ENCODE assay signal across 13 mouse cellular contexts in the genomic region with DNA sequence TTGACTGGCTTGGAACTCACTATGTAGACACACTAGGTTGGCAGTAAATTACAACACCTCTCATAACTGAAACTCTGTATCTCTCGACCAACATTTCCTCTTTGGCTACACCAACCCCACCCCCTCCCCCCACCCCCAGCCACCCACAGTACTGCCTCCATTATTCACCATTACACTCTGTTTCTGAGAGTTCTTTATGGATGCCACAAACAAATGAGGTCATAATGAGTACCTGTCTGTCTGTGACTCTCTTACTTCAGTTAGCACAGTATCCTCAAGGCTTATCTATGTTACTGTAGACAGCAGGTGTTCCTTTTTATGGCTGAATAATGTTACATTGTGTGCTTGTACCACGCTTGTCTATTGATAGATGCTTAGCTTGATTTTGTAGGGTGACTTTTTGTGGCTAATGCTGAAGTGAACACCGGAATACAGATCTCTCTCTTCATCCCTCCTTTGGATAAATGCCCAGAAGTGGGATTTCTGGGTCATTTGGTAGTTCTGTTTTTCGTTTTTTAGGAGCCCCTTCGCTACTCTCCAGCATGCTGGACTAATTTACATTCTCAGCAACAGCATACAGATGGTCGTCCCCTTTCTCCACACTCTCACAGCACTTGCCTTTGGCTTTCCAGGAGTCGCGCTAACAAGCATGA.
A peak's percentile ranks its signal among the peaks of the same experiment; 100 is the strongest.
DNase-seq lines count a peak whose midpoint lies in the region; ATAC-seq lines count a peak whose summit lies in the region.
"Had no signal": no experiment of that assay in that cellular context is flagged by ENCODE, and none has a peak within 500 bp of the region (broad histone marks: within the 10 kb centered on the region; RNA-seq: fewer than 3 reads in every experiment).

No protein-coding gene starts in this region.

- no peaks in the 10 kb centered on the region for H3K27me3 ChIP-seq in neural tube, embryonic 11.5 days (ENCODE audit: control insufficient read depth, insufficient read depth, low read length)
- no peaks in the 10 kb centered on the region for H3K27me3 ChIP-seq in hindbrain, embryonic 16.5 days (replicated peaks; ENCODE audit: control insufficient read depth, insufficient read depth, low read length)
- H3K27me3 ChIP-seq: liver, embryonic 13.5 days had no signal

- H3K4me1 ChIP-seq in neural tube, embryonic 11.5 days (ENCODE audit: control insufficient read depth, insufficient read depth, low read length): no peaks in the 10 kb centered on the region
- H3K4me1 ChIP-seq in hindbrain, embryonic 16.5 days (ENCODE audit: control insufficient read depth, insufficient read depth, low read depth, low read length): peaks cover 3% of the 10 kb centered on the region; the same call in 1 of the 2 replicates
- H3K4me1 ChIP-seq: liver, embryonic 13.5 days had no signal

- no peak overlapping the region for H3K4me2 ChIP-seq in neural tube, embryonic 11.5 days (ENCODE audit: low read depth)
- H3K4me2 ChIP-seq in hindbrain, embryonic 16.5 days (ENCODE audit: low read length): peak overlapping the region; percentile 27; the same call in 1 of the 2 replicates
- H3K4me2 ChIP-seq: liver, embryonic 13.5 days had no signal

- no peak overlapping the region for H3K9ac ChIP-seq in neural tube, embryonic 11.5 days (ENCODE audit: low read length)
- no peak overlapping the region for H3K9ac ChIP-seq in hindbrain, embryonic 16.5 days (ENCODE audit: low read depth, low read length)
- H3K9ac ChIP-seq: liver, embryonic 13.5 days had no signal

- DNase-seq in cerebellum, postnatal 10 days: peak; percentile 15 to 43
- DNase-seq in cerebellum, postnatal 25 days: no peak
- no peak for DNase-seq in neural tube, embryonic 11.5 days (ENCODE audit: low spot score)
- no peak for DNase-seq in neural tube, embryonic 10.5 days (ENCODE audit: extremely low spot score, low spot score)
- DNase-seq in telencephalon, adult 2 months (ENCODE audit: low read depth, low spot score): peak; percentile 40
- no peak for DNase-seq in kidney, postnatal 10 days
- no peak for DNase-seq in lung, postnatal 10 days
- DNase-seq: adrenal gland, postnatal 25 days; liver, embryonic 13.5 days; thymus, postnatal 25 days had no signal

- WGBS in neural tube, embryonic 11.5 days: 61% methylated on average over 8 of the region's 8 CpGs
- WGBS in hindbrain, embryonic 16.5 days: 25% methylated on average over 8 of the region's 8 CpGs

- H3K36me3 ChIP-seq in neural tube, embryonic 11.5 days (ENCODE audit: control insufficient read depth, insufficient read depth, low read length): no peaks in the 10 kb centered on the region
- no peaks in the 10 kb centered on the region for H3K36me3 ChIP-seq in hindbrain, embryonic 16.5 days (ENCODE audit: control insufficient read depth, insufficient read depth, low read length)
- H3K36me3 ChIP-seq: liver, embryonic 13.5 days had no signal

- H3K9me3 ChIP-seq in neural tube, embryonic 11.5 days (ENCODE audit: control insufficient read depth, low read length): no peaks in the 10 kb centered on the region
- H3K9me3 ChIP-seq in hindbrain, embryonic 16.5 days (ENCODE audit: control insufficient read depth, low read length): no peaks in the 10 kb centered on the region
- H3K9me3 ChIP-seq: liver, embryonic 13.5 days had no signal

- H3K4me3 ChIP-seq in neural tube, embryonic 11.5 days (ENCODE audit: low read depth, low read length): no peak overlapping the region
- H3K4me3 ChIP-seq in hindbrain, embryonic 16.5 days (ENCODE audit: low read length): no peak overlapping the region
- H3K4me3 ChIP-seq: liver, embryonic 13.5 days had no signal

- ATAC-seq in neural tube, embryonic 11.5 days (ENCODE audit: insufficient read depth, low FRiP score, low TSS enrichment): peak; percentile 72
- ATAC-seq in hindbrain, embryonic 16.5 days: peak; percentile 93
- ATAC-seq: inflammation-experienced regulatory T-cells, adult 6 months had no signal

- H3K27ac ChIP-seq in neural tube, embryonic 11.5 days (ENCODE audit: low read depth, low read length): no peak overlapping the region
- peak overlapping the region; percentile 36; the same call in 1 of the 2 replicates for H3K27ac ChIP-seq in hindbrain, embryonic 16.5 days (ENCODE audit: low read depth, low read length)
- H3K27ac ChIP-seq: liver, embryonic 13.5 days; macrophage had no signal

Comparison
In these comparisons a context has a peak if more than half of its experiments do, and no peak if none do; other contexts are left out.
1. DNase-seq: peak in cerebellum, postnatal 10 days (2 of 2) and telencephalon, adult 2 months (single experiment); none in cerebellum, postnatal 25 days (0 of 2), neural tube, embryonic 11.5 days (single experiment), neural tube, embryonic 10.5 days (single experiment), kidney, postnatal 10 days (single experiment) and lung, postnatal 10 days (single experiment).